Mouse (Mus musculus) liver, embryonic 15.5 days (tissue): ENCODE measurements around the gene Thrb. TPM values are rescaled to one million over a fixed set of nuclear protein-coding genes. Genes with fewer than 3 reads are reported as not detected.

Experiments used
- ATAC-seq: fragments of 200-750 bp; cut with Nextera tagmentation; 2 replicates; pipeline ENCODE4 v1.8.0; 2017; ENCODE audit warnings: moderate number of reproducible peaks, mild to moderate bottlenecking, moderate library complexity; ENCODE audit not compliant: insufficient read depth
- H3K27ac ChIP-seq: fragments of 300-500 bp; sonication (generic); replicated peaks from 2 replicates; pipeline ENCODE4 v1.5.1; 2015; ENCODE audit warnings: mild to moderate bottlenecking, inconsistent platforms
- H3K27me3 ChIP-seq: fragments of 300-500 bp; sonication (generic); 2 replicates; pipeline ENCODE4 v1.6.1; 2015; ENCODE audit warnings: mild to moderate bottlenecking, inconsistent platforms
- H3K36me3 ChIP-seq: fragments of 300-500 bp; sonication (generic); replicated peaks from 2 replicates; pipeline ENCODE4 v1.6.1; 2015; ENCODE audit warnings: moderate library complexity, mild to moderate bottlenecking, inconsistent platforms
- H3K4me1 ChIP-seq: fragments of 300-500 bp; sonication (generic); replicated peaks from 2 replicates; pipeline ENCODE4 v1.6.1; 2015; ENCODE audit warnings: inconsistent platforms
- H3K4me2 ChIP-seq: fragments of 300-500 bp; sonication (generic); 2 replicates; pipeline ENCODE4 v1.6.1; 2015; ENCODE audit warnings: moderate library complexity, mild to moderate bottlenecking, inconsistent platforms
- H3K4me3 ChIP-seq: fragments of 300-500 bp; sonication (generic); replicated peaks from 2 replicates; pipeline ENCODE4 v1.5.1; 2015; ENCODE audit warnings: mild to moderate bottlenecking, inconsistent platforms
- H3K9ac ChIP-seq: fragments of 300-500 bp; sonication (generic); 2 replicates; pipeline ENCODE4 v1.6.1; 2015; ENCODE audit warnings: moderate library complexity, mild to moderate bottlenecking, inconsistent platforms
- H3K9me3 ChIP-seq: fragments of 300-500 bp; sonication (generic); replicated peaks from 2 replicates; pipeline ENCODE4 v1.6.1; 2016; ENCODE audit warnings: inconsistent platforms
- WGBS: fragments of 180-500 bp; shearing (Covaris S2); methylation state at CpG from one replicate; pipeline ENCODE4 v1.1.7; 2015; ENCODE audit warnings: mixed read lengths; ENCODE audit not compliant: insufficient replicate concordance; 5-methylcytosine and 5-hydroxymethylcytosine counted together
- polyA plus RNA-seq: library from polyadenylated mRNA; unstranded; fragments of >200 nt; fragmentation: Nextera tagmentation; extraction: Ambion mirVana; gene quantifications from 2 replicates; pipeline ENCODE4 v1.2.1, GENCODE M21; 2015

Thrb gene
- polyA plus RNA-seq, 1 experiment from 2014 or later = 2.1 TPM

DNA sequence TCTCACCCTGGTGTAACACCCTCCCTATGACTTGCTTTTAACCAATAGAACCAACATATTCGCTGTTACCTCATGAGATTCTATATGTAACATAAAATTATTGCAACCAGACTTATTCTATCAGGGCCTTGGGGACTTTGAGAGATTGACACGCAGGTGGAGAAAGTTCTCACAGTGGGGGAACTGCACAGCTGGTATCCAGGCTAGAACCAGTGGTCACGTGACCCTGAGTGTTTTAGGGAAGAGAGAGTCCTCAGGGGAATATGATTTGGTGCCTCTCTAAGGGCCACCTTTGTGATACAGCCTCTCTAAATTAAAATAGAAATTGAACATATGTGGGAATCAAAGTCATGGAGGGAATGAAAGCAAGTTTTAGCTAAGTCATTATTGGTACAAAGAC lies 371.9 kb downstream of the Thrb start:
- no peak for ATAC-seq

GRCm38 (mm10) chr14:18036573-18036972 lies 376.5 kb downstream of the Thrb start:
- Histone ChIP-seq H3K9ac (no peak overlapping the region), H3K4me3 (no peak overlapping the region), H3K27me3 (no peaks in the 10 kb centered on the region), H3K36me3 (no peaks in the 10 kb centered on the region), H3K4me1 (no peaks in the 10 kb centered on the region), H3K9me3 (no peaks in the 10 kb centered on the region), H3K4me2 (no peak overlapping the region), H3K27ac (no peak overlapping the region)
- no peak for ATAC-seq
- 51% methylated on average over 5 of the region's 5 CpGs for WGBS

More for the DNA sequence above, 371.9 kb downstream of the Thrb start:
- WGBS = 53% methylated on average over 3 of the region's 3 CpGs
- no peaks in the 10 kb centered on the region for H3K36me3 ChIP-seq
- H3K9me3 ChIP-seq = no peaks in the 10 kb centered on the region
- H3K4me3 ChIP-seq = no peak overlapping the region
- H3K4me1 ChIP-seq = no peaks in the 10 kb centered on the region
- H3K4me2 ChIP-seq = no peak overlapping the region
- H3K9ac ChIP-seq = no peak overlapping the region
- no peaks in the 10 kb centered on the region for H3K27me3 ChIP-seq
- H3K27ac ChIP-seq = no peak overlapping the region

DNA sequence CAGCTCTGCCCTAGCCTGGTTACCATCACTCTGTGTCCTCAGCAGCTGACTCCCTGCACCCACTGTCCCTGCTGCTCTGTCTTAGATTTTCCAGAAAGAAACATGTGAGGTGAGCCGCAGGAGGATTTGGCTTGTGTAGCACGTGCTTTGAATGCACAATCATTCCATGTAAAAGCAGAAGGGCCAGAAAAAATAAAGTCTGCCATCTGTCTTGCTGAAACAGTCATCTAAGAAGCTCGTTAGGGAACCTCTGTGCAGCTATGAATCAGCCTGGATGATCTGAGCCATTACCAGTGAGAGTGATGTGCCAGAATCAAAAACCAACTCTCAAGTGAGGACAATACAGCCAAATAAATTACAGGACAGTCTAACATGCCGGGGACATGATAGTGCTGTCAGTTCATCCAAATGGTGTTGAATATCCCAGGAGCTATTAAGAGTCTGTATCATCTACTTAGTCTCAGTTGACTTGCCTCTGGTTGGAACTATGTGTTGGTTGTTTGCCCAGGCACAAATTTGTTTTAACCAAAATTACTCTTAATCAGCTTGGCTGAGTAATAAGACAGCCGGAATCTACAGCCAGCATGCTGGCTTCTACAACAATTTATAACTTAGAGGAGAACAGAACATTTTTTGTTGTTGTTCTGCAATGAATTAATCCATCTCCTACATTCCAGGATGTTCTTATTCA lies 402.2 kb downstream of the Thrb start:
- Histone ChIP-seq H3K4me2 (no peak overlapping the region), H3K4me1 (no peaks in the 10 kb centered on the region), H3K27me3 (no peaks in the 10 kb centered on the region), H3K4me3 (no peak overlapping the region), H3K27ac (no peak overlapping the region), H3K9ac (no peak overlapping the region), H3K36me3 (no peaks in the 10 kb centered on the region), H3K9me3 (no peaks in the 10 kb centered on the region)
- 50% methylated on average over 5 of the region's 5 CpGs for WGBS
- no peak for ATAC-seq
